Mouse (Mus musculus) myocyte (in vitro differentiated cells): ENCODE results near the gene Gm45062. TPM values are rescaled to one million over a fixed set of nuclear protein-coding genes. Genes with fewer than 3 reads are reported as not detected.

Experiments used
- H3K27me3 ChIP-seq: one replicate; pipeline ENCODE4 v1.6.1; 2011; ENCODE audit not compliant: control insufficient read depth, insufficient read depth, insufficient read length
- H3K36me3 ChIP-seq: one replicate; pipeline ENCODE4 v1.6.1; 2011; ENCODE audit not compliant: control insufficient read depth, insufficient read depth
- H3K4me2 ChIP-seq: one replicate; pipeline ENCODE4 v1.6.1; 2011; ENCODE audit warnings: low read depth, control low read depth
- H3K4me3 ChIP-seq: one replicate; pipeline ENCODE4 v1.5.1; 2011; ENCODE audit warnings: mild to moderate bottlenecking, control low read depth, moderate library complexity
- H3K79me2 ChIP-seq: one replicate; pipeline ENCODE4 v1.6.1; 2011; ENCODE audit not compliant: control insufficient read depth, insufficient read depth
- H3ac ChIP-seq: one replicate; pipeline ENCODE4 v1.6.1; 2011; ENCODE audit not compliant: control insufficient read depth, insufficient read length
- CEBPB ChIP-seq: IDR thresholded peaks from 2 replicates; pipeline ENCODE4 v1.6.1; 2011; ENCODE audit warnings: mild to moderate bottlenecking, moderate library complexity; ENCODE audit not compliant: poor library complexity, insufficient read depth, severe bottlenecking
- E2F4 ChIP-seq: IDR thresholded peaks from one replicate; pipeline ENCODE4 v1.6.1; 2011; ENCODE audit warnings: mild to moderate bottlenecking, control low read depth, moderate library complexity; ENCODE audit not compliant: insufficient read depth
- MAX ChIP-seq: IDR thresholded peaks from one replicate; pipeline ENCODE4 v1.6.1; 2011; ENCODE audit warnings: low read depth, mild to moderate bottlenecking, control low read depth
- MYOD1 ChIP-seq, 3 experiments: IDR thresholded peaks; one replicate each; pipeline ENCODE4 v1.6.1; 2011; ENCODE audit warnings: control low read depth in 2 of 3, low read depth in 2 of 3, mild to moderate bottlenecking in 2 of 3, moderate library complexity in 1 of 3; ENCODE audit not compliant: insufficient read length in 2 of 3, control insufficient read depth in 1 of 3
- MYOG ChIP-seq, 3 experiments: IDR thresholded peaks; one replicate each; pipeline ENCODE4 v1.6.1; 2011; ENCODE audit warnings: control low read depth in 2 of 3, low read depth in 2 of 3, mild to moderate bottlenecking in 2 of 3; ENCODE audit not compliant: insufficient read length in 2 of 3, control insufficient read depth in 1 of 3, insufficient read depth in 1 of 3
- POLR2A ChIP-seq: IDR thresholded peaks from one replicate; pipeline ENCODE4 v1.6.1; 2011; ENCODE audit warnings: low read depth, mild to moderate bottlenecking, control low read depth, moderate library complexity; ENCODE audit not compliant: insufficient read length
- POLR2AphosphoS2 ChIP-seq: IDR thresholded peaks from one replicate; pipeline ENCODE4 v1.6.1; 2011; ENCODE audit warnings: low read depth, control low read depth; ENCODE audit not compliant: insufficient read length
- REST ChIP-seq: IDR thresholded peaks from one replicate; pipeline ENCODE4 v1.6.1; 2011; ENCODE audit warnings: mild to moderate bottlenecking, control low read depth, moderate library complexity; ENCODE audit not compliant: insufficient read depth, insufficient read length
- SRF ChIP-seq: IDR thresholded peaks from one replicate; pipeline ENCODE4 v1.6.1; 2011; ENCODE audit warnings: low read depth; ENCODE audit not compliant: control insufficient read depth, insufficient read length
- TCF12 ChIP-seq: IDR thresholded peaks from one replicate; pipeline ENCODE4 v1.6.1; 2011; ENCODE audit warnings: mild to moderate bottlenecking, control low read depth; ENCODE audit not compliant: poor library complexity, insufficient read depth, severe bottlenecking
- TCF3 ChIP-seq: IDR thresholded peaks from one replicate; pipeline ENCODE4 v1.6.1; 2011; ENCODE audit warnings: low read depth, control low read depth; ENCODE audit not compliant: insufficient read length
- USF1 ChIP-seq: IDR thresholded peaks from one replicate; pipeline ENCODE4 v1.6.1; 2011; ENCODE audit warnings: low read depth, mild to moderate bottlenecking, control low read depth, moderate library complexity
- polyA plus RNA-seq: library from polyadenylated mRNA; unstranded; fragments of >200 nt; fragmentation: generic; extraction: Trizol; gene quantifications from one replicate; pipeline ENCODE4 v1.2.1, GENCODE M21; 2012; ENCODE audit warnings: missing spikeins

Gm45062 gene
- polyA plus RNA-seq, 1 experiment, result 0.71 TPM

- Histone ChIP-seq H3K4me2 (no peak overlapping the region), H3ac (no peak overlapping the region), H3K36me3 (no peaks in the 10 kb centered on the region), H3K79me2 (no peaks in the 10 kb centered on the region), H3K27me3 (no peaks in the 10 kb centered on the region), H3K4me3 (no peak overlapping the region)
- no peak for TF ChIP-seq MYOG (IDR thresholded peaks at IDR 0.05; ENCODE audit: control insufficient read depth in 1 of 3, insufficient read depth in 1 of 3, insufficient read length in 2 of 3, low read depth in 2 of 3)
- TF ChIP-seq USF1, result no peak
- TF ChIP-seq TCF3, result no peak
- no peak for TF ChIP-seq E2F4
- no peak for TF ChIP-seq REST
- TF ChIP-seq POLR2A, result no peak
- no peak for TF ChIP-seq SRF
- no peak for TF ChIP-seq MAX
- TF ChIP-seq CEBPB, result no peak
- no peak for TF ChIP-seq TCF12
- no peak for TF ChIP-seq MYOD1 (IDR thresholded peaks at IDR 0.05; ENCODE audit: control insufficient read depth in 1 of 3, insufficient read length in 2 of 3, low read depth in 2 of 3)
- no peak for TF ChIP-seq POLR2AphosphoS2
Measured at GRCm38 (mm10) chr6:8419485-8420186, 160.4 kb downstream of the Gm45062 start.

DNA sequence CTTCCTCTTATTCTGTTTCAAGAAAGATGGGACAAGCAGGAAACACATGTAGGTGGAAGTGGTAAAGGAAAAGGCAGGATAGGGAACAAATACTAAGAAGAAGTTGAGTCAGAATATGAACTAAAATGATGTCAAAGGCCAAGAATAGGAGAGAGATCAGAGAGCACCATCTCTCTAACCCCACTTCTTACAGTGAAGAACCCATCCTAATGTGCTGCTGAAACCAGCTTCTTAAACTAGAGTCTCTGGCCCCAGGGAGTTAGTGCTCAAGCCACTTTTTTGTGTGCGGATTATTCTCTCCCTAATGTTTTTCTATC, 160.9 kb downstream of the Gm45062 start:
- no peak overlapping the region for H3ac ChIP-seq
- no peak overlapping the region for H3K4me3 ChIP-seq
- no peaks in the 10 kb centered on the region for H3K36me3 ChIP-seq
- H3K4me2 ChIP-seq, result peak overlapping the region; percentile 9
- H3K27me3 ChIP-seq, result no peaks in the 10 kb centered on the region
- no peaks in the 10 kb centered on the region for H3K79me2 ChIP-seq
- no peak for TF ChIP-seq MAX
- TF ChIP-seq TCF12, result no peak

DNA sequence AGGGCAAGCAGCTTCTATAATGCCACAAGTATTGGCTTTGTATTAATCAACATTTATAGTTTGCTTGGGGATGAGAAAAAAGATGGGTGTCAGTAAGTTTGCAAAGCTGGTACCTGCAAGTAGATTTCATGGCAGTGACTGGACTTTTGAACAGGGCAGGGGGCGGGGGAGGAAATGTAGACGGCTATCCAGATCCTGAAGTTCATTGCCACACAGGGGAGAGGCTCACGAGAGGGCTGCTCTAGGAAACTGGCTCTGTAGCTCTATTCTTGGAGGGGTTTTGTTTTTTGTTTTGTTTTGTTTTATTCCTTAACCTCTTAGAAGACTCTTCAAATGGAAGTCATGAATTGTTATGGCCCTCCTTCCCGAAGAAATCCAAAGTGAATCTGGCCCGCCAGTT, 162.2 kb downstream of the Gm45062 start:
- no peak overlapping the region for H3K4me3 ChIP-seq

DNA sequence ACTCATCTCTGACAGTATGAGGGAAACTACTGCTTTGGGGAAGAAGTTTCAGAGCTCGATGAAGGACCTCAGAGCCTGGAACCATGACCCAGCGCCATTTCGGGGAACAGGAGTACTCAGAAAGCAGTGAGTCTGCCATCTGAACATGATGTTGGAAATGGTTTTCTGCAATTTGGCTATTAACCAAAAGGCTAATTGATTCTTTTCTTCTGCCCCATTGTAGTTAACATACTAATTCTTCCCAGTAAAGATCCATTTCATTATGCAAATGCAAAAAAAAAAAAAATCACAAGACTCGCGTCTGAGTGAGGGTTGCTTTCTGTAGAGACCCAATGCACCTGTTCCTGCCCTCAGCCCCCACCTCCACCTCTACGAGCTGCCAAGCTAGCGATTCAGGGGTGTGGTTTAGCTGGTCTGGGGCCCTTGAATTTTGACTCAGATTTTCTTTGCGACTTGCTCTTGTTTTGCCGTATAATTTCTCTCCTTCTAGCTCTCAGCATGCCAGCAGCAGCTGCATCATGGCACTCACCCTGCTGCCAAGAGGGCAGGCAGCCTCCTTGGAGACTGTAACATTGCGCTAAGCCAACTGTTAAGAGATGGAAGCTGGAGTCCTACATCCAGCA, 162.8 kb downstream of the Gm45062 start:
- H3K4me3 ChIP-seq, result no peak overlapping the region
- no peak overlapping the region for H3ac ChIP-seq
- no peak for TF ChIP-seq TCF3
- TF ChIP-seq E2F4, result no peak
- no peak for TF ChIP-seq CEBPB
- no peak for TF ChIP-seq REST
- peak in 2 of 3 experiments; percentile 40 to 71 for TF ChIP-seq MYOG (IDR thresholded peaks at IDR 0.05; ENCODE audit: control insufficient read depth in 1 of 3, insufficient read depth in 1 of 3, insufficient read length in 2 of 3, low read depth in 2 of 3)
- no peak for TF ChIP-seq TCF12
- no peak for TF ChIP-seq USF1
- no peak for TF ChIP-seq MAX
- TF ChIP-seq POLR2AphosphoS2, result no peak
- peak in 1 of 3 experiments; percentile 37 for TF ChIP-seq MYOD1 (IDR thresholded peaks at IDR 0.05; ENCODE audit: control insufficient read depth in 1 of 3, insufficient read length in 2 of 3, low read depth in 2 of 3)
- TF ChIP-seq POLR2A, result no peak
- TF ChIP-seq SRF, result no peak
- H3K27me3 ChIP-seq, result no peaks in the 10 kb centered on the region
- no peaks in the 10 kb centered on the region for H3K79me2 ChIP-seq
- no peak overlapping the region for H3K4me2 ChIP-seq
- no peaks in the 10 kb centered on the region for H3K36me3 ChIP-seq

More for the DNA sequence above, 162.2 kb downstream of the Gm45062 start:
- Histone ChIP-seq H3K27me3 (no peaks in the 10 kb centered on the region), H3K36me3 (no peaks in the 10 kb centered on the region), H3K4me2 (no peak overlapping the region), H3ac (no peak overlapping the region), H3K79me2 (no peaks in the 10 kb centered on the region)
- TF ChIP-seq CEBPB, result no peak
- no peak for TF ChIP-seq TCF3
- no peak for TF ChIP-seq USF1
- TF ChIP-seq SRF, result no peak
- no peak for TF ChIP-seq MAX
- TF ChIP-seq MYOD1 (IDR thresholded peaks at IDR 0.05; ENCODE audit: control insufficient read depth in 1 of 3, insufficient read length in 2 of 3, low read depth in 2 of 3), result no peak
- no peak for TF ChIP-seq REST
- no peak for TF ChIP-seq MYOG (IDR thresholded peaks at IDR 0.05; ENCODE audit: control insufficient read depth in 1 of 3, insufficient read depth in 1 of 3, insufficient read length in 2 of 3, low read depth in 2 of 3)
- TF ChIP-seq TCF12, result no peak
- no peak for TF ChIP-seq E2F4
- TF ChIP-seq POLR2AphosphoS2, result no peak
- no peak for TF ChIP-seq POLR2A

GRCm38 (mm10) chr6:8423142-8423541, 163.9 kb downstream of the Gm45062 start:
- Histone ChIP-seq H3ac (no peak overlapping the region), H3K4me3 (no peak overlapping the region), H3K79me2 (no peaks in the 10 kb centered on the region), H3K4me2 (no peak overlapping the region), H3K36me3 (no peaks in the 10 kb centered on the region), H3K27me3 (no peaks in the 10 kb centered on the region)
- no peak for TF ChIP-seq POLR2AphosphoS2
- no peak for TF ChIP-seq MAX
- no peak for TF ChIP-seq USF1
- no peak for TF ChIP-seq REST
- TF ChIP-seq POLR2A, result no peak
- no peak for TF ChIP-seq CEBPB
- TF ChIP-seq MYOD1 (IDR thresholded peaks at IDR 0.05; ENCODE audit: control insufficient read depth in 1 of 3, insufficient read length in 2 of 3, low read depth in 2 of 3), result no peak
- no peak for TF ChIP-seq TCF3
- no peak for TF ChIP-seq E2F4
- no peak for TF ChIP-seq MYOG (IDR thresholded peaks at IDR 0.05; ENCODE audit: control insufficient read depth in 1 of 3, insufficient read depth in 1 of 3, insufficient read length in 2 of 3, low read depth in 2 of 3)
